Mouse (Mus musculus) right cerebral cortex, postnatal 4 days (tissue): ENCODE results near the gene Pheta1.

Experiments used
- DNase-seq: peaks from one replicate; pipeline ENCODE4 v3.0.0-alpha.2; 2022

Pheta1 gene

DNA sequence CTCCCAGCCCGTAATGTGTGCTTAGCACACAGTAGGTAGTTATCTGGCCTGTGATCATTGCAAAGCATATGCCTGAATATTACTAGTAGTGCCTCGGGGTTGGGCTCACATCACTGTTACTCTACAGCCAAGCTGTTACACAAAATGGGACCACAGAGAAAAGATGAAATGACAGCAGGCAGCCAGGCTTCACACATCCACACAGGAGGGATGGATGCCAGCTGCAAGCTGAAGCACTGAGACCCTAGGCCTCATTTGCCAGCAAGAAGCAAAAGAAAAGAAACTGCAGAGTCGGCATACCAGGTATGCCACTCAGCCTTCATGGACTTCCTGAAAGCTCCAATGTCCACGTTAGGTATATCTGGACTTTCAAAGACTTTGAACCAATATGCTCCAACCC lies 20.9 kb upstream of the Pheta1 start:
- no peak for DNase-seq

DNA sequence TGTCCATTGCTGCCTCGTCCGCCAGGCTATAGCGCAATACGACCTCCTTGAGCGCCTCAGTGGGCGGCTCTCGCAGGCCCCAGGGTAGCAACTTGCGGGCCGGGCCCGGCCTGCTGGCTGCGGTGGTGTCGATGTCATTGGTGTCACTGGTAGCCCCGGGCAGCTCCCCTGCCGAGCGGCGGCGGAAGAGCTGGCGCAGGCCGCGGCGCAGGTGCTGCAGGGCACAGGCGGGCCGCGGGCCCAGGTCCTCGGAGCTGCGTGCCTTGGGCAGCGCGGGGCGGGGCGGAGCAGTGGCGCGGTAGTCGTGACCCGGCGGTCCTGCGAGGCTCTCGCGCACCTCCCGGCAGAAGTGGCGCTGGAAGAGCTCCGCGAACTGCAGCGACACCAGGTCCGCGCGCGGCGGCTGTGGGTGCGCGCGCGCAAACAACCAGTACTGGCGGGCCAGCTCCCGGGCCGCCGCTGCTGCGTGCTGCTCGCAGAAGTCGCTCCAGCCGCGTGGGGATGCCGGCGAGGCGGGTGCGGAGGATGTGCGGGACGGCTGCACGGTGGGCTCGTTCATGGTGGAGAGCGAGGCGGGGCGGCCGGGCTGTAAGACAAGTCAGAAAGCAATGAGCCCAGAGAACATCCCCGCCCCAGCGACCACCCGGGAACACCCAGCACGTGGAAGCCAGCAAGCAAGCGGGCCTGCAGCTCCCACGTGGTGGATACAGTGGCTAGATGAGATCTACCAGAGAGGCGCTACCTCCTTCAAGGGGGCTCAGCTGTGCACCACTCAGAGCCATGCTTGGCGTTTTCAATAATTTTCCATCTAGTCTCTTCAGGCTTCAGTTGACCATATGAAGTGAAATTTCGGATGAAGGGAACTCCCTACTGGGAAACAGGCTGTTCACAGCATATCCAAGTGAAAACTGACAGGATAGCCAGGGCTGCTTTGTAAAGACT lies 20.0 kb upstream of the Pheta1 start:
- DNase-seq: peak; percentile 49

DNA sequence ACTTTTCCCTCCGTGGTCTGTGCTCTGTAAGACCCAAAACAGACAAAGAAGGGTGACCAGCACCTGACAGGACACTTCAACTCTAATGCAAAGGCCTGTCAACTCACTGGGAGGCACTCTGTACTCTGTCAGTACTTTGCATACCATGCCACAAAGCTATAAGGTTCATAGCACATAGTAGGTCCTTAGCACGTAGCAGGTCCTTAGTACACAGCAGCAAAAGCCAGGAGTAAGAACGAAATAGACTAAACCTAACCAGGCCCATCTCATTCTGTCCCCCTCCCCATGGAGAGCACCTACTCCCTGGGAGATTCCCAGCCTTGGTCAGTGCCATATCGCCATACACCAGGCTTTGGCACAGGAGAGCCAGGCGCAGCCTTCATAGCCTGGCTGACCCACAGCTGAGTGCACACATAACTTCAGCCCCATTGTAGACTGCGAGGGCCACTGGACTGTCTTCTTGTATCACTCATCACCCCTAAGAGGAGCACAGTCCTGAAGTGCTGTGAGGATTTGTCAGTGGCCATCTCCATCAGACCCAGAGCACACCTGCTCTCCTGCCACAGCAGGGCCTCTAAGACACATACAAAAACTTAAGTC lies 17.7 kb upstream of the Pheta1 start:
- no peak for DNase-seq

DNA sequence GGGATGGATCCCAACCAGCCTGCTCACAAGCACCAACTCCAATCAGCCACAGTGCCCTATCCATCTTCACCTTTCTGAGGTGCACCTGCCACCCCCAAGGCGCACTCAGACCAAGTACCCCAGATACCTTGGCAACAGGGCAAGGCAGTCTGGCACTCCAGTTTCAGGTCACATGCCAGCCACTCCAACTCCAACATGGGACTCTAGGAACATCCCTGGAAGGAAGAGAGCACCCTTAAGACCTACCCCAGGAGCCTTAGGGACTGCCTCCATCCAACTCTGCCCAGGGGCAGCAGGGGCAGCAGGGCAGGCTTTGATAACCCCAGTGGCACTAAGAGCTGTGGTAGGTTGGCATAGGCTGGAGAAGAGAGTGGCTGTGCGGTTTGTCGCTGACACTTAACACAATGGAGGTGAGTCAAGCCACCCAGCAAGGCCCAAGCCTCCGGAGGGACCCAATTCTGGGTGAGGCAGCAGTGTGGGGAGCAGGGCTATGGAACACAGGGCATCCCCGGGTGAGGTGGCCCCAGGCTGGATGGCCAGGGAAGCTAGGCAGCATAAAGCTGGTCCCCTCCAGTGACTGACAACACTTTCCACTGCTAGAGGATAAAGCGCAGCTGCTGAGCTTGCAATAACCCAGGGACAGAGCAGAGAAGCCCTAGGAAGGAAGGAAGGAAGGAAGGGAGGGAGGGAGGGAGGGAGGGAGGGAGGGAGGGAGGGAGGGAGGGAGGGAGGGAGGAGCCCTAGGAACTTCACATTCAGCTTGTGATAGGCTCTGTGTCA lies 16.2 kb upstream of the Pheta1 start:
- DNase-seq: no peak

DNA sequence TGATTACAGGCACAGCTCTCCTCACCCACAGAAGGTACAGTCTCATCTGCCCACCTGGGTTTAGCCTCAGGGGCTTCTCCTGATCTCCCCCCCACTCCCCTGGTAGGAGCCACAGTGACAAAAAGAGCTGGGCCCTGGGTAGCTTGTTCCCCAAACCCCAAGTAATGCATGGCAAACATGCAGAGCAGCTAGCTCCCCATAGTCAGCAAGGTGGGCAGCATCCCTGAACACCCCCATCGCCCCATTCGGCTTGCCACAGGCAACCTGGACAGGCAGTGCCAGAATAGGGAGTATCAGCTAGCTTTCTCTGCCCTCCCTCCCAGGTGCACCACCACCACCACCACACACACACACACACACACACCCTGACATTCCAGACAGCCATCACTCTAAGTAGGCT lies 15.6 kb upstream of the Pheta1 start:
- no peak for DNase-seq

DNA sequence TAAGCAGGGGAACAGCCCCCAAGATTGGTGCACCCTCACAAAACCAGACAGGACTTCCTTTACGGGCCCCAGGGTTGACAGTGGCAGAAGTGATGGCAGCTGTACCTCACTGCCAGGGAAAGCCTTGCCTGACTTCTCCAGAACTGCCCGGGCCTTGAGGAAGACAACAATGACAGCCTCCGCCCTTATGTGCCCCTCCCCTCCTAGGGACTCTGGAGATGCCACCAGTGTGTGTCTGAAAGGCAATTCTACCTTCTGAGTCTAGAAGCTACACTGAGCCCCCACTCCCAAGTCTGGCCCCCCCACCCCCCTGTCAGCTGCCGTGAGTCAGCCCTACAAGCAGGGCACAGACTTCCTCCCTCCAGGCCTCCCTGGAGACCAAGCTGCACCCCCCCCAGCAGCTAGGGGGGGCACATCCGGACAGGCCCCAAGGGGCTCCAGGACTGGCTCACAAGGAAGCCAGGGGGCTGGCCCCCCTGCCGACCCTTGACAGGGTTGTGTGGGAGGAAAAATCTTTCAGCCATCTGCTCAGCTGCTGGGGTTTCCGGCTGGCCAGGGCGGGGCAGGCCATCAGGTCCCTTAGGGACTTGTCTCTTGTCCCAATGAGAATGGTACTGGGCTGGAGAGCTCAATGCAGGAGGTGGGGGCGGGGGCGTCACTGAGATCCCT lies 15.1 kb upstream of the Pheta1 start:
- DNase-seq: no peak

DNA sequence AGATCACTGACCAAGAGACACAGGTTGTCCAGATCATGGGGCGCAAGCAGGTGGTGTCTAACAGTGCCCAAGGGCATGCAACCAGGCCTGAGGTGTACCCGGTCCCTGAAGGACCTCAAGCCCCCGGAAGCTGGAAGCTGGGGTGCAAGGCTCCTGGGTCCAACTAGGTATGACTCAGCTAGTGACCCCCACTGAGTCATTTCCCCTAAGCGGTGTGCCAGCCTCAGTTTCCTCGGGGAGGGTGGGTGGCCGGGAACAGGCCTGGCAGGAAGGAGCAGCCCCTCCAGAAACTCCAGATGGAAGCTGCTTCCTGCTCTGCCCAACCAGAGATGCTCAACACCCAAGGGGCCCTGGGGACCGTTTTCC lies 14.6 kb upstream of the Pheta1 start:
- DNase-seq: no peak

DNA sequence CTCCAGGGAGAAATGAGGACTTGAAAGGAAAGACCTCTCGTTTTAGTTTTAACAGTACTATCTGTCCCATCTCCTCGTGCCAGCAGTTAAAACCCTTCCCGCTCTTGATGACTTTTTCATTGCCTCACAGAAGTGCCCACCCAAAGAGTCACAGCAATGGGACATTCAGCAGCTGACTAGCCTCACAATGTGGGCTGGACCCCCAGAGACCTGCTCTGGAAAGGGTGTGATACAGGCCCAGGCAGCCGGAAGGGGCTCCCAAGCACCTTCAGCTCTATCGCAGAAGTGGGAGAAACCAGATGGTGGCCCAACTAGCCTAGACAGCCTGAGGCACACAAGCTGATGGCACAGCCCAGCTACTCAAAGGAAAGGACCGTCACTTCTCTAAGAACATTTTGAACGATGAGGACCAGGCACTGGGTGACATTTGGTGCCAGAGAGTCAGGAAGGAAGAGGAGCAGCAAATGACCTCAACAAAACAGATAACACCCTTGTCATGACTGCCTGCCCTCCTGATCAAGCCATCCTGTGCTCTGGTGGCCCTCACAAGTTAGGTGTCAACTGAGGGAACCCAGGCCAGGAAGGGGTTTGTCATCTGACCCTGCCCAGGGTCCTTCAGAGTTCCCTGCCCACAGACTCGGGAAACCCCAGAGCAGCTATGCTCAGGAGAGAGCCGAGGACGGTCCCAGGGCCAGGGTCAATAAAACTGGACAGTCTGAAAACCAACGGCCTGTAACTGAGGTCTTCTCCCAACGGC lies 13.6 kb upstream of the Pheta1 start:
- DNase-seq: no peak

DNA sequence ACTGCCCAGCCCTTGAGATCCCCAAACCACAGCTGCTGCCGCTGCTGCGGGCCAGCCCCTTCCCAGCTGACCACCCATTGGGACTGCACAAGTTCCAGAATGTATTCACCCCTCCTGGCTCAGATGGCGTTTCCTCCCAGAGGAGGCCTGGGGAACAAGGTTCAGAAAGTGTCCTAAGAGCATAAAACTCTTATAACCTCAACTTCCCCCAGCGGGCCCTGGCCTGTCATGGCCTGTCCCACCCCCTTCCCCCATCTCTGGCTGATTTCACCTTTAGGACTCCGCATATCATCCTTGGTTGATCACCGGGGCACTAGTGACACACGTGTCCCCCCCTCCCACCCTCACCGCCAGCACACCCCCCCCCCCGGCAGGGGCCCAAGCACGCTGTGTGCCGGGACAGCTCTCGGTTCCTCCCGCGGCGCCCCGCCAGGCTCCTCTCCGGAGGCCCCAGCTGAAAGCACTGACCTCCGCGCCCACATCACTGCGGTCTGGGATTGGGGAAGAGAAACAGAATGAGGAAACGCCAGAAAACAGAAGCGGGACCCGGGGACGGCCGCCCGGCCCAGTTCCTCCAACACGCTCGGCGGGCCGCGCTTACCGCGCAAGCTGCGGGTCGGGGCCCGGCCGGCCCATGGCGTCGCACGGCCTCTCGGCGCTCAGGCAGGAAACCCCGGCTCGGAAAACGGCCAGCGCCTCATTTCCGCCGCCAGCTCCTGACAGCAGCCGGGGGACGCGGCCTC lies 12.7 kb upstream of the Pheta1 start:
- no peak for DNase-seq

DNA sequence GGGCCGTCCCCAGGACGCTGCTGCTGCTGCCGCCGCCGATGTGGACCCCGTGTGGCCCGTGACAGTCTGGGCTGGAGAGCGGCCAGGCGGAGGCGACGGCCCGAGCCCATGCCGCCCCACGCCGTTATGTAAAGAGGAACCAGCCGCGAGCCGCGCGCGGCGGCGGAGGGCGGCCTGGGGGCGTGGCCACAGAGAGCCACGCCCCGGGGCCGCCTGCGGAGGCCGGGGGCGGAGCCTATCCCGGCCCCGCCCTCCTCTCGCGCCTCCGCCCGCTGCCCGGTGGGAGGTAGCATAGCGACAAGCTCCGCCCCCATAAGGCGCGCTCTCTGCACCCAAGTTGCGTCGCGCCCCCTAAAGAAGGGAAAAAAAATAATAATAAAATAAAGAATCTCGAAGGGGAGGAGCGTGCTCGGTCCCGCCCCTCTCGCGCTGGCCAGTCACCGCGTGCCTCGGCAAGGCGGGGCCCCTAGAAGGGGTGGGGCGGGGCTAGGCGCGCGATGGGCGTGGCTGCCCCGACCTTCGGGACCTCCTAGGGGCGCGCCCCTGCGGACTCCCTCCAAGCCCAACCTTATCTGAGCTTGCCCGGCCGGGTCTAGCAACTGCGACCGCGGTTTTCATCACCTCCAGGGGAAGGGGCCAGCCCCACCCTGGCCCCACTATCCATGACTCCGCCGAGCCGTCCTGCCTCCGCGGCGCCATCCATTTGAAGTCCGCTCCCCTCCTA lies 11.9 kb upstream of the Pheta1 start:
- DNase-seq: peak; percentile 79

DNA sequence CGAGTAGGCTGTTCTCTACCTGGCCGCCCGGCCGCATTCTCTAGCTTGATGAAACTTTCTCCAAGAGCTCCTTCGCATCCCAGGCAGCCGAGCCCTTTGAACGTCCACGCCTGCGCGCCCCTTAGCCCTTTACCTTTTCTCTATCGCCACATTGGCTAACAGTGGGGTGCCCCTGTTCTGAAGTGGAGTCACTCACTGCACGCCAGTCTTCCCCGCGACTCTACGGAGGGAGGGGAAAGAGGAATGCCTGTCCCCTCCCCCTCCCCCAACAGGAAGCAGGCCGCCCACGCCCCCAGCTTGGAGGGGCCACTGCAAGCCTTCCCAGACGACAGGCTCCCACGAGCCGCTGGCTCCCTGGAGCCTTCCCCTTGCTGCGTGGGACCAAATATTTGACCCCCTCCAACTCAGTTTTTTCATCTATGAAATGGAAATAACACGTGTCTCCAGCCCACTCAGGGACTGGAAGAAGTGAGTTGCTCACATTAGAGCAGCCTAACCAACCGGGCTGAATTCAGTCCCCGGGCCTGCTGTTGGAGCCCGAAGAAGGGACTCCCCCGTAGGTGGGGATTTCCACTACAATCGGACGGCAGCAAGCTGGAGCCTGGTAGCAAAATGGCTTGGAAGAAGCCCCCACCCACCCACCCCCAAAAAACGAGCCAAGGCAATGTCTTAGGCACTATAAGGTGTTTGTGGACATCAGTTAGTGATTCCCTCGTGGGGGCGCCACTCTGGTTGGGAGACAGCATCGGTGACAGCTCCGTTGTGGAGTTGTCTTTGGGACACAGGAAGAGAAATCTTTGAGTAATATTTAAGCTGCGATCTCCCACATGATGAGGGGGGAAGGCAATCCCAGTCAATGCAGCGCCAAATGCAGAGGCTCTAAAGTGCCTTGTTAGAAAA lies 11.1 kb upstream of the Pheta1 start, which contains the start of gene Sh2b3:
Gene Sh2b3 (minus strand): TSS at position 206 of the 900 bp plus-strand sequence.
- no peak for DNase-seq

DNA sequence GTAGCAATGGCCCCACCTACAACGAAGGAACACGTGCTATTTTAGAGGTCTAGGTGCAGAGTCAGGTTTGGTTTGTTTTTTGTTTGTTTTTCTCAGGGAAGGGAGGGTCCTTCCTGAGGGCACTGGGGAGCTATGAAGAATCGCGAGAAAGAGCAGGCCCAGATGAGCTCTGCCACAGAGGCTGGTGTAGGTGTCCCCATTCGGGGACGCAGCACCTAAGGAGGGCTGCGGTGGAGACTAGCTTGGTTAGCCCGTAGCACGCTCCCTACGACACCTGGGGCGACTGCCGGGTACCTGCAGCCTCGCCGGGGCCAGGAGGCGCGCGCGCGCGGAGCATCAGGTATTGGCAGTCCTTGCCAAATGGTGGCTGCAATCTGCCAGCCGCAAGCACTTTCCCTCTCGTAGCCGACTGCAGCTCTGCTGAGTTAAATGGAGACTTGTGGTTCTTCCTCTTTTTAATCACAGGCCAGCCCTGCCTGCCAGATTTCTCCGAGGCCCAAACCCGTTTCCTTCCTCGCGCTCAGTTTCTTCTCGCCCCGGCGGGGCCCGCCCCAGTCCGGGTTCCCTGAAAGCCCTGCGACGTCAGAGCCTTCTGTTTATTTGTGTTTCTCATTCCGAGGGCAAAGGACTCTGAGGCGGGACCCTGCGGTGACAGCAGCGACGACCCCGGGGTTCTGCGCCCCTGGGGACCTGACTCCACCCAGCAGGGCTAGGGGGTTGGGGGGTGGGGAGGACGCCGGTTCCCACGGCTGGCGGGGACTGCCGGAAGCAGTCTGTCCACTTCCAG lies 10.2 kb upstream of the Pheta1 start:
- DNase-seq: no peak

DNA sequence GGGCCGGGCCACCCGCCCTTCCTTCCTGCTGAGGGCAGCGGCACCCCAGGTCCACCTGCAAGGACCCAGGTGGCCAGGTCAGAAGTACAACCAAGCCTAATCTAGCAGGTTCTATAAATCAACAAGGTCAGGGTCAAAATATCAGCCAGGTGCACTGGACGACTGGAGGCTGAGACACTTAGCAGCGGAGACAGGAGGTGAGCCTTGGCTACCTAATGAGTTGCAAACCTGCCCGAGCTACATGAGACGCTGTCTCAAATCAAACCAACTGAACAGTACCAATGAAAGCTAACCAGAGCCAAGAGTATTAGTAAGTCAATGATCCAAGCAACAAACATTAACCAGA lies 9.7 kb upstream of the Pheta1 start:
- no peak for DNase-seq

DNA sequence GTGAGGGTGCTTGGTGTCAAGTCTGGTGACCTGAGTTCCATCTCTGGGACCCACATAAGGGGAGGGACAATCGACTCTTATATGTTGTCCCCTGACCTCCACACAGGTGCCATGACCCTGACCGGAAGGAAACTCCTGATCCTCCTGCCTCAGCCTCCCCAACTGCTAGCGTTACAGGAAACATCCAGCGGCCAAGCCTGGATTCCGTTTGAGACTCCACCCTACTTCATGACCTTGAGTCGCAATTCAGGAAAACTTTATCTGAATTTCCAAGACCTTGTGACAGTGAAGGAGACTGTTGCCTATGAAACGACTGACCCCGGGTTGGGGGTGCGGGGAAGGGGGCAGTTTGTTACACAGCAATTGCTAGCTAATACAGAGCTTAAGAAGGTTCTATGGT lies 7.3 kb upstream of the Pheta1 start:
- no peak for DNase-seq

DNA sequence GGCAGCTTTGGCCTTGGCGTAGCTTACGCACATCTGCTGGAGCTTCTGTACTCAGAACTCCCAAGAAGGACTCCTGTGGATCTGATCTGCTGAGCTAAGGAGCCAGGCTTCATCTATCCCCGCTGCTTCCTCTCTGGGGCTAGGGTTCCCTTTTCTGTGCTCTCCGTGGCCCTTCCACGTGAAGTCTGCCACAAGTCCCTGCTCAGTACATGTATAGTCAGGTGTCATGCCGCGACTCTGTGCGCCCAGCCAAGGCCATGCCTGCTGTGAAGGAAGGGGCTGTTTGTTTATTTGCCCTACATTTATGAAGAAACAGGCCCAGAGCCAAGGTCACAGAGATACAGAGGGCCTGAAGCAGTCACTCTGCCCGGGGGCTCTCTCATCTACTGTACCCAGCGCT lies 6.8 kb upstream of the Pheta1 start:
- no peak for DNase-seq

DNA sequence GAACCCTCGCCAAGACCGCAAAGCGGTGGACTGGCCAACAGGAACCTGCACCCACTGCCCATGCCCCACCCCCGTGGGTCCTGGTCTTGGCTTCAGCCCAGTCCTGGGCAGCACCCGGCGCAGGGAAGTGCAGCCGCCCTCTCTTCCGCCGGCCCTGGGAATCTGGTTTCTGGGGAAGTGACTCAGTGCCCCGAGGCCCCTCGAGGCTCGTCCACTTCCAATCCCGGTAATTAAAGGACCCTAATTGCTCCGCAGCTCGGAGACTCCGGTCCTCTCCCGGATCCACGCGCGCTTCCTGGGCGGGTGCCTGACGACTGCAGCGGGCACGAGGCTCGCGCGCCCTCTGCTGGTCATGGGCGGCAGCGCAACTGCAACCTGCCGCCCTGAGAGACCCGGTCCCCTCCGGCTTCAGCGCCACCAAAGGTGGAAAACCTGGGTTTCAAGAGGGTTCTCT lies 6.1 kb upstream of the Pheta1 start:
- DNase-seq: peak; percentile 88

DNA sequence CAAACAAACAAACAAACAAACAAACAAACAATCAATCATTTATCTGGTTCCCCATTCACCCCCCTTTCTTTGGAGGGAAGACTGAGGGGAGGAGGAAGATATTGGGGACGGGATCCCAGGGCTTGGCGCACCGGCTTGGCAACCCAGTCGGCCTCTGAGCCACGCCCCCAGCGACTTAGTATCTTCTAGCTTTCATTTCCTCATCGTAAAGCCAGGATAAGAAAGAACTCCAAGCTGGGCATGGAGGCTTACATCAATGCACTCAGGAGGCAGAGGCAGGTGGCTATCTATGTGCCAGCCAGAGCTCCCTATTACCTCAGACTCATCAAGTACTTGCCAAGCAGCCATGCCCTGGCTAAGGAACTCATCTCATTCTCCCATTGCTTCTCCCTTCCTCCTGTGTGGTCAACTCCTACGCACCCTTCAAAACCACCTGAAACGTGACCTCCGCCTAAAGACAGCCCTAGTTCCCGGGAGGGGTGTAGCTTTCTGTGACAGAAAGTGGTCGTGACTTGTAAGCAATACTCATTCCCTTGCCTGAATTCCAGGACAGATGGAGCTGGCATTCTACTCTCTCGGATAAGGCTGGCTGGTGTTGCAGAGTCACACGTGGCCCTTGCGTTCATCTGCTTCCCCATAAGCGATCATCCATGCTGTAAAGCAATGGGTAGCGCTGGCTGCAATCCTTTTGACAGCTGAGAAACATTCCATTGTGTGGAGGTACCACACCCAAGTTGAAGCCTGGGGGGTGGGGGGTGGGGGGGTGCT lies 5.5 kb upstream of the Pheta1 start:
- DNase-seq: no peak

DNA sequence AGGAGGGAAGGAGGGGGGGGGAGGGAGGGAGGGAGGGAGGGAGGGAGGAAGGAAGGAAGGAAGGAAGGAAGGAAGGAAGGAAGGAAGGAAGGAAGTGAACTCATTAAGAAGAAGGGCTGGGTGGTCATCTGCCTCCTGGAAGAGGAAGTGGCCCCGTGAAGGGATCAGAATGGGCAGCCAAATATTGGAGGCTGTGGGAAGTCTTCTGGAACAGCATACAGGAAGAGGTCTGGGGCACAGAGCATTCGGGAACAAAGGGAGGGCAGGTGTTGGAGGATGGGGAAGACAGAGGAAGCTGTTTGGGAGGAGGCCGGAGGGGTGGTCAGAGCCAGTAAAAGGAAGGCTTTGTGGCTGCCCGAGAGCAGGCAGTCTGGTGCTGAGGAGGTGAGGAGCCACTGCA lies 3.4 kb upstream of the Pheta1 start:
- DNase-seq: no peak
